Mouse (Mus musculus) intestine, embryonic 15.5 days (tissue): ENCODE results near the gene Lrp2bp. TPM values are rescaled to one million over a fixed set of nuclear protein-coding genes. Genes with fewer than 3 reads are reported as not detected.

Experiments used
- ATAC-seq: fragments of 200-750 bp; cut with Nextera tagmentation; 2 replicates; pipeline ENCODE4 v1.8.0; 2017; ENCODE audit warnings: moderate TSS enrichment, moderate library complexity
- H3K27ac ChIP-seq: fragments of 300-500 bp; sonication (generic); 2 replicates; pipeline ENCODE4 v1.5.1; 2015; ENCODE audit warnings: mild to moderate bottlenecking, inconsistent platforms
- H3K27me3 ChIP-seq: fragments of 300-500 bp; sonication (generic); replicated peaks from 2 replicates; pipeline ENCODE4 v1.6.1; 2015; ENCODE audit warnings: inconsistent platforms
- H3K36me3 ChIP-seq: fragments of 300-500 bp; sonication (generic); 2 replicates; pipeline ENCODE4 v1.6.1; 2015; ENCODE audit warnings: inconsistent platforms
- H3K4me1 ChIP-seq: fragments of 300-500 bp; sonication (generic); replicated peaks from 2 replicates; pipeline ENCODE4 v1.6.1; 2015; ENCODE audit warnings: inconsistent platforms
- H3K4me2 ChIP-seq: fragments of 300-500 bp; sonication (generic); replicated peaks from 2 replicates; pipeline ENCODE4 v1.6.1; 2015; ENCODE audit warnings: mild to moderate bottlenecking, inconsistent platforms
- H3K4me3 ChIP-seq: fragments of 300-500 bp; sonication (generic); replicated peaks from 2 replicates; pipeline ENCODE4 v1.5.1; 2015; ENCODE audit warnings: inconsistent platforms
- H3K9ac ChIP-seq: fragments of 300-500 bp; sonication (generic); 2 replicates; pipeline ENCODE4 v1.6.1; 2015; ENCODE audit warnings: inconsistent platforms
- H3K9me3 ChIP-seq: fragments of 300-500 bp; sonication (generic); 2 replicates; pipeline ENCODE4 v1.6.1; 2016; ENCODE audit warnings: inconsistent platforms
- WGBS: fragments of 180-500 bp; shearing (Covaris S2); methylation state at CpG from one replicate; pipeline ENCODE4 v1.1.7; 2015; 5-methylcytosine and 5-hydroxymethylcytosine counted together
- polyA plus RNA-seq: library from polyadenylated mRNA; unstranded; fragments of >200 nt; fragmentation: Nextera tagmentation; extraction: Ambion mirVana; gene quantifications from 2 replicates; pipeline ENCODE4 v1.2.1, GENCODE M21; 2015

Gene Lrp2bp
- polyA plus RNA-seq, 1 experiment from 2014 or later, result 0.54 TPM

DNA sequence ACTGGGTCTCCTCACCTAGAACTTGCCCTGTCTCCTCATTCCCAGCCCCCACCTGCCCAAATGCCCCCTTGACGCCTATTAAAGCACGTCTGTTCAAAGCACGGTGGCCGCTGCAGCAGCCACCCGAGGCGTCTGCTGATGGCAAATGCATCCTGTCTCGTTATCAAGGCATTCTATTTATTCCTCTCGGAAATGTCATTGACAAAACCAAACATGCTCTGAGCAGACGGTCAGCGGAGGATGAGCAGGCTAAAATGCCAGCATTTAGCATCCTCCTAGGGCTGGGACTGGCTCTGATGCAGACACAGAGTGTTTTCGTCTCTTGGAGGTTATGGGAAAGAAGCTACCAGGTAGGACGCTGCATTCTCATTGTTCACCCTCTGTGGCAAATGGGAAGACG lies 41.2 kb downstream of the Lrp2bp start:
- H3K4me1 ChIP-seq, result no peaks in the 10 kb centered on the region; the same call in 1 of the 2 replicates
- no peak for ATAC-seq
- H3K27me3 ChIP-seq, result no peaks in the 10 kb centered on the region
- H3K9me3 ChIP-seq, result no peaks in the 10 kb centered on the region
- H3K9ac ChIP-seq, result no peak overlapping the region
- H3K36me3 ChIP-seq, result peaks cover 10% of the 10 kb centered on the region; the same call in 1 of the 2 replicates
- H3K4me3 ChIP-seq, result no peak overlapping the region
- WGBS, result 77% methylated on average over 13 of the region's 13 CpGs
- no peak overlapping the region for H3K27ac ChIP-seq
- no peak overlapping the region for H3K4me2 ChIP-seq

DNA sequence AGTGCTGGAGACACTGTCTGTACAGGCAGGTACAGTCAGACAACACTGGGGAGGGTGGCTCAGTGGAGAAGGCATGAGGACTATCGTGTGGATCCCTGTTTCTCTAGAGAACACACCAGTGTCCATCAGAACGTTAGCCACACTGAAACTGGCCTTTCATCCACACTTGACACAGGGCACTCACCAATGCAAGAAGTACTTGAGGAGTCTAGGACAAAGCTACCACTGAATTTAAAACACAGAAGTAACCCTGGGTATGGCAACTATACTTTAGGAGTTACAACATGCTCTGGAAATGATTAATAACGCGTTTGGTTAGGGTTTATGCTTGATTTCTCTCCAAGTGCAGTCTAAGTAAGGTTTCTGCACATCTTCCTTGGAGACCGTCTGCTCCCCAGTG lies 73.7 kb downstream of the Lrp2bp start:
- no peak for ATAC-seq
- no peak overlapping the region for H3K27ac ChIP-seq
- no peaks in the 10 kb centered on the region for H3K9me3 ChIP-seq
- no peaks in the 10 kb centered on the region for H3K36me3 ChIP-seq
- 88% methylated on average over 5 of the region's 5 CpGs for WGBS
- 0 out of 2 replicates have a peak, but pooled peaks cover 4% of the 10 kb centered on the region for H3K4me1 ChIP-seq
- no peaks in the 10 kb centered on the region for H3K27me3 ChIP-seq
- H3K4me3 ChIP-seq, result no peak overlapping the region
- H3K4me2 ChIP-seq, result no peak overlapping the region
- H3K9ac ChIP-seq, result no peak overlapping the region

DNA sequence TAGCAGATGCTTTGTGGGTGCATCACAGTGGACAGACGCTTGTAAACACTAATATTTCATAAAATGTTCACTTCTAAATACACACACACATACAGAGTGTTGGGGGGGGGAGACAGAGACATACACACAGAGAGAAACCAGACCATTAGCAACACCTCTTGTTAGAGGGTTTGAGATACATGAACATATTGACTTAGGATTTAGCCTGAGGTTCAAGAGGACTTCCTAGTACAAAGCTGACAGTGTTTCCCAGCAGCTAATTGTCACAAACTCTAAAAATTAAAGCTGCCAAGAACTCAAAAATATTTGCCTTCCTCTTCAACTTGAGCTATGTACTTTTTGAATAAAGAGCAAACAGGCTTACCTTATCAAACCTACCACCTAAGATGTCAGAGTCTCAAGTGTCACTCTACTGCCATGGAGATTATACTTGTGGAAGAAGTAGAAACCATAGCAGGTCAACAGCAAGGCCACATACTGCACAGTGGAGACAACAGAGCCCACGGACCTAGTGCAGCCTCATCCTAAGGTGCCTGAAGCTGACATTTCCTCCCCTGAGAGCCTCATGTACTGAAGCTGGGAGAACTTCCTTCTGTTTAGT lies 74.5 kb downstream of the Lrp2bp start:
- WGBS, result 65% methylated on average over 2 of the region's 2 CpGs
- Histone ChIP-seq H3K9me3 (no peaks in the 10 kb centered on the region), H3K4me2 (no peak overlapping the region), H3K4me3 (no peak overlapping the region), H3K36me3 (no peaks in the 10 kb centered on the region), H3K27ac (no peak overlapping the region), H3K4me1 (0 out of 2 replicates have a peak, but pooled peaks cover 4% of the 10 kb centered on the region), H3K9ac (no peak overlapping the region), H3K27me3 (no peaks in the 10 kb centered on the region)
- no peak for ATAC-seq

DNA sequence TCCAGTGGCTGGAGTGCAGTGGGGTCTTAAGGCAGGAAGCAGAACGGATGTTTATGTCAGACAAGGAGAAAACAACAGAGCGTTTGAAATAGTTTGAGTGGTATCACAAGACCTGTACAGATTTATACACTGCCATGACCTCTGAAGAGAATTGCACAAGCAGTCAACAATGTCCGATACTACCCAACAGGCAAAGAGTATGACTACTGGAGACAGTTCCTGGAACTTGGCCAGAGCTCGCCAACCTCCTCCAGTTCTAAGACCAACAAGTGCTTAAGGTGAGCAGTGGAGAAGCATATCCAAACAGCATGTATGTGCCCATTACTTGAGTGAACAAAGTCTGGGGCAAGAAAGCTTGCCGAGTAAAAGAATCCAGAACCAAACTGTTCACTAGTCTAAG lies 76.1 kb downstream of the Lrp2bp start:
- 0 out of 2 replicates have a peak, but pooled peaks cover 4% of the 10 kb centered on the region for H3K4me1 ChIP-seq
- ATAC-seq, result no peak
- no peak overlapping the region for H3K9ac ChIP-seq
- no peaks in the 10 kb centered on the region for H3K36me3 ChIP-seq
- H3K4me3 ChIP-seq, result no peak overlapping the region
- no peak overlapping the region for H3K27ac ChIP-seq
- H3K9me3 ChIP-seq, result no peaks in the 10 kb centered on the region
- 86% methylated on average over 5 of the region's 5 CpGs for WGBS
- no peak overlapping the region for H3K4me2 ChIP-seq
- no peaks in the 10 kb centered on the region for H3K27me3 ChIP-seq

DNA sequence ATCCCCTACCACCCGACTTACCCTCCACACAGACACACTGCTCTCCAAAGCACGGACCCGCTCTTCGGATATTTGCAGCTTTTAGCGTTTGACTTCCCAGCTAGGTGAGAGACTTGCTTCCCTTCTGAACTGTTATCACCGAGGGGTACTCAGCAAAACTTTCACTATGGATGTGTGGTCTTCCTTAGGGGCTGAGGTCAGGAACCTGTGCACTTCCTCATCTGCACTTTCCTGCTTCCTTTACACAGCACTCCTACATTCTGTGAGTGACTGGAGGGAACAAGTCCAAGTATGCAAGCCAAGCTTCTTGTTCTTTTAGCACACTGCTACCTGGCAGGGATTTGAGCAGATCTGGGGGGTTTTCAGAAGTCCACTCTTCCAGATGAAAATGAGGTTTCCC lies 79.8 kb downstream of the Lrp2bp start:
- no peak overlapping the region for H3K9ac ChIP-seq
- no peak for ATAC-seq
- H3K9me3 ChIP-seq, result no peaks in the 10 kb centered on the region
- 81% methylated on average over 6 of the region's 6 CpGs for WGBS
- H3K4me3 ChIP-seq, result no peak overlapping the region
- no peak overlapping the region for H3K27ac ChIP-seq
- no peak overlapping the region for H3K4me2 ChIP-seq
- no peaks in the 10 kb centered on the region for H3K27me3 ChIP-seq
- no peaks in the 10 kb centered on the region for H3K36me3 ChIP-seq
- H3K4me1 ChIP-seq, result 0 out of 2 replicates have a peak, but pooled peaks cover under 1% of the 10 kb centered on the region

Other genes starting within 250 kb of the Lrp2bp start
- 80.7 and 80.9 TPM in 2 replicates for gene Pdlim3, start 113.8 kb upstream of the Lrp2bp start, polyA plus RNA-seq
- not detected in 2 replicates for gene Ccdc110, start 64.7 kb upstream of the Lrp2bp start, polyA plus RNA-seq
- gene 1700029J07Rik, start 24.1 kb upstream of the Lrp2bp start, polyA plus RNA-seq, result 2.7 and 2.9 TPM in 2 replicates
- gene Ufsp2, start 23.8 kb upstream of the Lrp2bp start, polyA plus RNA-seq, result 87.1 and 88.5 TPM in 2 replicates
- 37.7 and 42.0 TPM in 2 replicates for gene Ankrd37, start 6.4 kb downstream of the Lrp2bp start, polyA plus RNA-seq
- gene Cfap97, start 152.5 kb downstream of the Lrp2bp start, polyA plus RNA-seq, result 19.7 and 26.9 TPM in 2 replicates
- 7.2 and 7.6 TPM in 2 replicates for gene Snx25, start 152.9 kb downstream of the Lrp2bp start, polyA plus RNA-seq
- 396 and 421 TPM in 2 replicates for gene Slc25a4, start 212.0 kb downstream of the Lrp2bp start, polyA plus RNA-seq